Mouse (Mus musculus): ENCODE data around the gene Trcg1. TPM values are rescaled to one million over a fixed set of nuclear protein-coding genes. Genes with fewer than 3 reads are reported as not detected.
A peak's percentile ranks its signal among the peaks of the same experiment; 100 is the strongest.

The Trcg1 gene
- total RNA-seq, 2 experiments from 2014 or later, result not detected

DNA sequence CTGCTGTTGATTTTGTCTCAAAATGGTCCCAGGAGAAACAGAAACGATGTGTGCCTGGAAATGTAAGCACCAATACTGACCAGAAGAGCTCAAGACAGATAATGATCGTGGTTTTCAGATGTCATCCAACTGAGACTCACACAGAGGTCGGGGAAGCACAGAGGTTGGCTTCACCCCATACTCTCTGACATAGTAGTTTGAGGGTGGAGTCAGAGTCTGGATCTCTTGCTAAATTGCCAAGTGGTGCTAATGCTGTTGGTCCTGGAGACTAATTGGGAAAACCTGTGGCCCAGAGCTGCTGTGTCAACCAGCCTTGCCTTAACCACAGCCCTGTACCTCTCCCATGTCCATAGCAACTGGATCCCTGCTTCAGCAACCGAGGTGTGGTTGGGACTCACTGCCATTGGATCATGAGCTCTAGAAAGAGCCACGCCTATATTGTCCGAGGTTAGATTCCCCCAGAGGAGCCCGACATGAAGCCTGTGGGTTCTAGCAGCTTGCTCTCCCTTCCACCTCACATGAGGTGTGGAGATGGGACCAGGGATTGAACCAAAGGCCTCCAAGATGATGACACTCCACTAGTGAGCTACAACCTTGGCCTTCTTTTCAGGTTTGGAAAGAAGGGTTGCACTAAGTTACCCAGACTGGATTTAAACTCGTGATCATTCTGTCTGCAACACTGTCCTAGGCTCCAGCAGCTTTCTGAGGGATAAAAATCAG, 4.7 kb upstream of the Trcg1 start:
- intact Hi-C loops (cut with DNase I), result no loop called here
- DNase-seq, result no peak

DNA sequence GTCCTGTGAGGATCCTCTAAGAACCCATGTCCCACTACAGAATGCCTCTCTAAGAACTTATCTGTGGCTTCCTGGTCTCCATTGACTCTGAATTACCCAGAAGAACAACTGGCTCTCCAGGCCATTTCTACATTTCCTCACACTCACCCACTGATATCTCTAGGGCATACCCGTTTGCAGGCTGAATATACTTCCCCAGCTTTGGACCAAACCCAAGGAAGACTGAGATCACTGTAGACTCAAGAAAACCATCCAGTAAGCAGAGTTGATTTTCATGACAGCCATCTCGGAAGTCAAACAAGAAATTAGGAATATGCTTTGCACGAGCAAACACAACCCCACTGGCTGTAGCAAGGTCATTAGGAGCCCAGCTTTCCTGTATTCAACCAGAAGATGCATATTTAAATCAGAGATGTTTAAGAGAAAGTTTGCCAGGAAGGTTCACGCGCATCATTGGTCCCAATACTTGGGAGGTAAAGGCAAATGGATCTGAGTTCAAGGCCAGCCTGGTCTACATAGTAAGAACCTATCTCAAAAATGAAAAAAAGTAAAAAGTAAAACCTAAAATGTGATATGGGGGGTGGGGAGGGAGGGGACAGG, 3.9 kb upstream of the Trcg1 start:
- intact Hi-C loops (cut with DNase I), result no loop called here
- DNase-seq, result no peak

DNA sequence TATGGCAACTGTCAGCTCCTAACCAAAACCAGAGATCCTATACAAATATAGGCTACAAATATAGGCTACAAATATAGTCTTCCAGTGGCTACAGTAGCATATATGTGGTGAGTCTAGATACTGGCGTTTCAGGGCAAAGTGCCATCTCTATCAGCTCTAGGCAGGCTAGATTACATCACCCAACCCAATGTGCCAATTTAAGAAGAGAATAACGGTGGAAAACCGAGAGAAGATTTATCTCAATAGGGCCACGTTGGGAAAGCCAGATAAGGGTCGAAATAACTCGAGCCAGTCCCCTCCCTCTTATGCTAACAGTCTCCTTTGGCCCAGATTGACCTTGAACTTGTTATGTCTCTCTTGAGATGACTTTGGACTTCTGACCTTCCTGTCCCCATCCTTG, 3.2 kb upstream of the Trcg1 start:
- intact Hi-C loops (cut with DNase I), result no loop called here
- DNase-seq, result no peak

DNA sequence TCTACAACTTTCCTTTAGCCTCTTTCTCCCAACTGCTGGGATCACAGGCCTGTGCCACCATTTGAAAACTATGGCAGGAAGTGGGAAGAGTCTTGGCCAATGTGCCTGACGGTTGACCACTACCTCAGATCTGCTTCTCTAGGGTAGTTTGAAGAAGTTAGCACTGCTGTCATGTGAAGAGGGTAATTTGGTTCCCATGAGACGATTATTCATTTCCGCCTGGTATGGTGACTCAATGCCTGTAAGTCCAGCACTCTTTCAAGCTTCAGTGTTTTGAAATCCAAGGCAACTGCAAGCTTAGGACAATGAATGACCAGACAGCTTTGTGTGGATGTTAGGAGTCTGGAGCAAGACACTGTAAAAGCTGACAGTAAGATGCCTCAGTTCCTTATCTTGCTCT, 2.6 kb upstream of the Trcg1 start:
- no peak for DNase-seq
- intact Hi-C loops (cut with DNase I), result no loop called here

DNA sequence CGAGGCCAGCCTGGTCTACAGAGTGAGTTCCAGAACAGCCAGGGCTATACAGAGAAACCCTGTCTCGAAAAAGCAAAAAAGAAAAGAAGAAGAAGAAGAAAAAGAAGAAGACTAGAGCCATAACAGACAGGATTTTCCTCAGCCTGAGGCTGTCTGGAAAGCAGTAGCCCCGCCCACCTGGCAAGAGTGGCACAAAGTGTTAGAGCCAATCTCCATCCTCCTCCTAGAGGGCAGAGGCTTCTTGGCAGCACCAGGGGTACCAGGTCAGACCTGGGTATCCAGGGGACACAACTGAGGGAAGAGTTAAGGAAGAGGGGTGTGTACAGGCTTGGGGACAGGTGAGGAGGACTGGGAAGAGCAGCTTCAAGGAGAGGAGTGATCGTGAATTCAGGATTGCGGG, 1.3 kb downstream of the Trcg1 start:
- no peak for DNase-seq
- intact Hi-C loops (cut with DNase I), result no loop called here

DNA sequence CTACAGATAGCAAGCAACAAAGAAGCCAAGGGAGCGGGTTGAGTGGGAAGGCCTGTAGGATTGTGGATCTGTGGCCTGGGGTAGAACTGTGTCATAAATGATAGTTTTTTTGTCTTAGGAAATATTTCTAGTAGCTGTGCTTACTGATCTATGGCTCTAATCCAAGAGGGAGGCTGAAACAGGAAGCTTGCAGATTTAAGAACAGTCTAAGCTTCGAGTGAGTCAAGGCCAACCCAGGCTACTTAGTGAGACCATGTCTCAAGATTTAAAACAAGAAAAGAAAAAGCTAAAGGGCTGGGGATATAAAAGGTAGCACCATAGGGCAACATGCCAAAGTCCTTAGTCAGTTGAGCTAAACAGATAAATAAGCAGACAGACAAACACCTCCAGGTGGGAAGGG, 1.9 kb downstream of the Trcg1 start:
- intact Hi-C loops (cut with DNase I), result no loop called here
- DNase-seq, result no peak

DNA sequence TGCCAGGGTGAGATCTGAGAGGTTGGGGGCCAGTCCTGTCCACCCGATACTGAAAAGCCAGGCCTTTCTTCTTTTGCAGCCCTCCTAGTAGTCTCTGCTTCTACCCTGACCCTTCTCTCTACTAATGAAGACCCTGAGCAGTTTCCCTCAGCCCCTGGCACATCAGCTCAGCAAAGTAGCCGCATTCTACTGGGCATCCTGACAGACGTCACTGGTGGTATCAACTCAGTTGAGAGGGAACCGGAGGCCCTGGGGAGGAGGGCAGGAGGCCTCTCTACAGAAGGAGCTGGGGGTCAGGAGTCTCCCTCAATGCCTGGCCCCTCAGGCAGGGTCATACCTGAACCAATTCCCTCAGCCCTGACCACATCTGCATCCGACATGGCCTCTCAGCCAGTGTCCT, 4.8 kb downstream of the Trcg1 start:
- no peak for DNase-seq
- intact Hi-C loops (cut with DNase I), result no loop called here

DNA sequence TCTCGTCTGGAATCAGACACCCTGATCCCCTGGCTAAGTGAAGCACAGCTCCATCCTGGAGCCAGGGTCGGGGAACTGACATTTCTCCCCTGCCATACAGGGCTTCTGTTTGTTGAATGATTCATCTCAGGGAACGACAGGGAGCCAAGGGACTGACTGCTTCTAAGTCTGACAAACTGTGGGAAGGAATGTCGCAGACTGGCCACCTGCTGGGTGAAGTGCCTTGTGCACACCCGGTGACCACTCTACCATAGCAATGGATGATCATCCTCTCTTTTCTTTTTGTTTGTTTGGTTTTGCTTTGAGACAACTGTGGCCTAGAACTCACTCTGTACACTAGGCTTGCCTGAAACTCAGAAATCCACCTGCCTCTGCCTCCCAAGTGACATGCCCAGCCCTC, 6.6 kb downstream of the Trcg1 start:
- intact Hi-C loops (cut with DNase I), result no loop called here
- no peak for DNase-seq

DNA sequence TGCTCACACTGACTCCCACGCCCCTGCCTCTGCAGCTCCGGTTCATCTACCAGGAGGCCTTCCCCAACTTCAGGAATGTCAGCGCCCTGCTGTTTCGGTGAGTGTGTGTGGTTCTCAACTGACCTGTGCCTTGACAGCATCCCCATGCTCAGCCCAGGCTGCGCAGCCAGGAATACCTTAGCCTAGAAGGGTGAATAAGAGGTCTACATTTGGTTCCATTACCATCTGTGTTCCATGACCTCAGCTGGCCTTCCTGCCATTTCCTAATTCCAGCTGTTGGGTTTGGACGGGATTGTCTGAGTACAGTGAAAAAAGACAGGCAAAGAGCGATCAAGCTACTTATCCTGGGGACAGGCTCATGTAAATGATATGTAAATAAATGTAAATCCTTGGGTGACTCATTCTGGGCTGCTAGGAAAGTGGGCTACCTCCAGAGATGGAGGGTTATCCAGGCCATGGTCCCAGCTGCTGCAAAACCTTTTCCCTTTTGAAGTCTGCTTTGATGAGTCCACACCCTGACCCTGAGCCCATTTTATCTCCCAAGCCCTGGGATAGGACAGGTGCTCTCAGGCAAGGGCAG, 7.8 kb downstream of the Trcg1 start:
- DNase-seq, result no peak
- intact Hi-C loops (cut with DNase I), result no loop called here

DNA sequence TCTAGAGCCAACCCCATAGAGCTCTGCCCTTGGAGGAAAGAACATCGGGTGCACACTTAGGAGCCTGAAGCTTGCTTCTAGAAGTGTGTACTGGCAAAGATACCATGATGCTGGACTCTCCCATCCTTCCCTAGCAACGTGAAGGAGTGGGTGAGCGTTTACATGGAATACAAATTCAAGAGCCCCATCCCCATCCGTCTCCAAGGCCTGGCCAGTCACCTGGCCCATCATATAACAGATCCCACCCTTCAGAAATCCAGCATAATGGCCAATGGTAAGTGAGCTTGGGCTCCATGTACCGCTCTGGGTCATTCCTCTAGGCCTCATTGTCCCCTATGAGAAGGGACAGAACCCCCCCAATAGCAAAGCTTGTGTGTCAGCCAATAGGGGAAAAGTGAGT, 10.1 kb downstream of the Trcg1 start:
- DNase-seq, result no peak
- intact Hi-C loops (cut with DNase I), result no loop called here

DNA sequence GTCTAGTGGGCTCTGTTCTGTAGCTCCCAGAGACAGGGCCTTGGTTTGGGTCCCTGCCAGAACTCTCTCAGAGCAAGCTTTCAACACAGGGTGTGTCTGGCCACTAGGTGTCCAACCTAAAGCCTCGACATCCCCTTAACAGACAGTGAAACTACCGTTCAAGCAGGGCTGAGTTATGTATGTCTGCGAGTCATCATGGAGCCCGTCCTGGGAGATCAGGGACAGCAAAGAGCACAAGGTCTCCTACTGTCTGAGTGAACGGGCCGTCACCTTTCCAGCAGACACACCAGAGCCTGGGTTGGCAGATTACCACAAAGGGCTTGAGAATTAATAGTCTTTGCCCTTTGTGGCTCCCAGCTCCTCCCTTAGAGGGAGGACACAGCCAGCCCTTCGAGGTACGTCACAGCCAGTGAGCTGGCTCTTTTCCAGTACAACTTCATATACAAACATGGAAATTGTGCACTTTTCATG, 10.9 kb downstream of the Trcg1 start:
- intact Hi-C loops (cut with DNase I), result no loop called here
- DNase-seq, result no peak

DNA sequence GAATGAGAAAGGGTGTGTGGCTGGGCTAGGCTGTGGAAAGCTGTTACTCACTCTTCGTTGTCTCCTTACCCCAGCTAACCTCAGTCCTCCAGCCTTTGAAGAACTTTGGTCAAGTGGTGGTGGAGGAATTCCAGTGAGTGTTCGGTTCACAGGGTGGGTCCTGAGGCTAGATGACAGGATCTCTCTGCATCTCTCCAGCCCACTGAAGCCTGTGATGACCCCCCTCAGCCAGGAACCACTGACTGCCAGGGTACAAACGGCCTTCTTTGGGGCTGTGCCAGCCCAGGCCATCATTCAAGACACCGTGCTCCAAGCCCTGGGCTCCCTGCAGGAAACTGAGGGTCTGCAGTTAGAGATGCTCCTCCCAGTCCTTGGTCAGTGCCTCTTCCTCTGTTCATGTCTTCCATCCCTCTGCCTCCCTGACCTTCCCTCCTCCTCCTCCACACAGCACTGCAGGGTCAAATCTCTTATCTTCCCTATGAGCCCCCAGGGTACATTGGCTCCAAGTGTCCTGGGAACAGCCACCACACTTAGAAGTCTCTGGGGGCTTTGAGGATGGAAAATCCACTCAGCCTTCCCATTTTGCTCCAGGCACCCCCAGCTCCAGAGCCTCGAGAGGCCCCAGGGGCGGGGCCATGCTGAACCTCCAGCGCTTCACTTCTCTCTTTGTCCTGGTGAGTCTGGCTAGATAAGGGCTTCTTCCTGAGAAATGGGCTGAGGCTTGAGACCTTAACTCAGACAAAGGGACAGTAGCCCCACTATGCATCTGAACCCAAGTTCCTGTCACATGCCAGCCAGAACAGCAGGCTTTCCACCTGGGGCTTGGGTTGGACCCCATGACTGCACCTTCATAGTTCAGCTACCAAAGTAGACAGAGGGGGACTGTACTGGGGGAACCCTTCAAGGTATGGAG, 11.9 kb downstream of the Trcg1 start:
- intact Hi-C loops (cut with DNase I), result no loop called here
- no peak for DNase-seq

DNA sequence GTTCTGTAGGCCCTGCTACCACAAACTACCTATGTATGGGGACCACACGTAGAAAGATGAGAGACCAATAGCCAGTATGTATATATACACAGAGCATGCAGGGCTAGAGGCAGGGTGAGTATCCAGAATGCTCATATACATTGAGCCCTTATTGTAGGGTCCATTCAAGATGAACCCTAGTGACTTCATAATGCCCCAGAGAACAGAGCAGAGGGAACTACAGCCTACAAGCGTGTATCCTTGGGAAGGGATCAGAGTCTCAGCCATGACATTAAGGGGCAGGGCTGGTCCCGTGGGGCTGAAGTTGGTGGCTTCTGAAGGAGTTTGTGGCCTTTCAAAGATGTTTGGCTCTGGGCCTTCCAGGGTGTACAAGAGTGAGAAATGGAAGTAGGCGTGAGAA, 13.7 kb downstream of the Trcg1 start:
- no peak for DNase-seq
- intact Hi-C loops (cut with DNase I), result no loop called here

DNA sequence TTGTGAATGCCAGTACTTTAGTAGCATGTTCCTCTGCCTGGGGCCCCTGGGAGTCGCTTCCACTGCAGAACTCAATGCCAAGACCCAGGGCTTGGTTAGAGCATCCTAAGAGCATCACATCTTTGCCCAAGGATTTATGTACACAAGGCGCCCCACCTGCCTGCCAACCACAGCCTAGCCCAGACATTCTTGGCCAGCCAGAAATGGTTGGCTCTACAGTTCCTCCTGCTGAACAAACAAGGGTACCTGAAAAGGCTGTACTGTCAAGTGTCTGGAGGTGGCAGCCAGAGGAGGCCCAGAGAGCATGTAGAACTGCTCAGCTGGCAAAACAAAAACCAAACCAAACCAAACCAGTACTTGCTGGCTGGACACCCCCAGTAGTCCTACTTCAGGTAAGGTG, 14.8 kb downstream of the Trcg1 start:
- intact Hi-C loops (cut with DNase I), result no loop called here
- DNase-seq, result no peak

DNA sequence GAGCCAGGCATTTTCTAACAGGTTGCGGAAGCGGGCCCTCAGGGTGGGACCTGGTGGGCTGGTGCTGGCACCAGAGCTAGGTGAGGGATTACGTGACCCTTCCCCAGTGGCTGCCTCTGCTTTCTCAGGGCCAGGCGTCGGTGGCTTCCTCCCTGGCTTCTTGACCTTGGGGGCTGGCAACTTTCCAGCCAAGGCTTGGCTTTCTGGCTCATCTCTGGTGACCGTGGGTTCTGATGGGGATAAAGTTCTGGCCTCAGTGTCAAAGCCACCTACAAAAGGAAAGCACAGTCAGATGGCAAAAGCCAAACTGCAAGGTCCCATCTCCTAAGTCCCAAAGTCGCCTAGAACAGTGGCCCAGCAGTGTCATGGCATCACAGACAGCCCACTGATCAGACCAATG, 17.7 kb downstream of the Trcg1 start:
- DNase-seq, result no peak
- intact Hi-C loops (cut with DNase I), result no loop called here

DNA sequence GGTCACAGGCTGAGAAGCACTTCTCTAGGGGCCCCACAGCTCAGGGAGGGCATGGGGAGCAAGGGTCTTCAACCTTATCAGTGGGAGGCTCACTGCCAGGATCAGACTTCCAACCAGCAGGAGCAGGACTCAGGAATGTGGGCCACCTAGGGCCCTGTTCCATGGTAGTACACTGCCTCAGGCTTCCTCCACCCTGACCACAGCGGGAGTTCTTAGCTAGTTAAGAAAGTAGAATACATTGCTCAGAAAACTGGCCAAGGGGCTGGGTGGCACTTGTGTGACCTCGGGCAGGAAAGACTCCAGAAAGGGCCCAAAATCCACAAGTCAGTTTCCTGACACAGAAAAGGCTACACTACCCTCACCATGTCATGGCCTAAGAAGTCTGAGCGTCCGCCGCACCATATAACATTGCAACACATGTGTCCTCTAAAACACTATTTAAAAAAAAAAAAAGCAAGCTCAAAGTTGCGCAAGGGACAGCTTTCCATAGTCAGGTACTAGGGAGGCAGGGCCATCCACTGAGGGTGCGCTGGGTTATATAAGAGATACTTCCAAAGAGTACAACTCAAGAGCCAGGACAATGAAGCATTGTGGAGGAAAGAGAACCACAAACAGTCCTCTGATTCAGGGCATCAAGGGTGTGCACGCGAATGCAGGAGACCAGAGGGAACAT, 18.6 kb downstream of the Trcg1 start:
- intact Hi-C loops (cut with DNase I), result no loop called here
- no peak for DNase-seq

DNA sequence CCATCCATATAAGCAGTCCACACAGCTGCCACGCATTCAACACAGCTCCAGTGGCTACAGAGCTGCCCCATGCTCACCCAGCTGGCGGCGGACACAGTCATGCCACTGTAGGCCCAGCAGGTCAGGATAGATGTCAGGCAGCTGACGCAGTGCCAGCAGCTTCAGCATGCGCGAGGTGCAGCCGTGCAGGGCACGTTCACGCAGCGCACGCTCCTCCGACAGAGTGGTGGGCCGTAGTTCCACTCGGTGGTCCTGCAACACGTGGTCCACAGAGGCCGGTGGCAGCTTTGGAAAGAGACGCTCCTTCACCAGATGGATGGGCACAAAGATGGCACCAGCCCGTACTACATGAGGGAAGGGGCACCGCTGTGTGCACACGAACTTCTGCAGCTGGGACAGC, 20.0 kb downstream of the Trcg1 start:
- no peak for DNase-seq
- intact Hi-C loops (cut with DNase I), result no loop called here

DNA sequence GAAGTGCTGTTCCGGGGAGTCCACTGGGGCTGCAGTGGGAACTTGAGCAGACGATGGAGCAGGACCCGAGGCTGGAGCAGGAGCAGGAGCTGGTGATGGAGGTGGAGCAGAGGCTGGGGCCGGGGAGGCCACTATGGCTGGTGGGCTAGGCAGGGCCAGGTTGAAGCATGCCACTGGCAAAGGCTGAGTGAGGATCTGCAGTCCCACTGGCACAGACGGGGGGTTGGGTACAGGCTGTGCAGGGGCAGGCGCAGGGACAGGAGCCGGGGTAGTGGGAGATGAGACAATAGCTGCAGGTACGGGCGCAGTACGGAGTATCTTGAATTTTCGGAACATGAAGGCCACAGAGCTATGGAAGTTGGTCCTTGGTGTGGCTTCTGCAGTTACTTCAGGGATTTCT, 20.5 kb downstream of the Trcg1 start:
- intact Hi-C loops (cut with DNase I), result no loop called here
- no peak for DNase-seq

DNA sequence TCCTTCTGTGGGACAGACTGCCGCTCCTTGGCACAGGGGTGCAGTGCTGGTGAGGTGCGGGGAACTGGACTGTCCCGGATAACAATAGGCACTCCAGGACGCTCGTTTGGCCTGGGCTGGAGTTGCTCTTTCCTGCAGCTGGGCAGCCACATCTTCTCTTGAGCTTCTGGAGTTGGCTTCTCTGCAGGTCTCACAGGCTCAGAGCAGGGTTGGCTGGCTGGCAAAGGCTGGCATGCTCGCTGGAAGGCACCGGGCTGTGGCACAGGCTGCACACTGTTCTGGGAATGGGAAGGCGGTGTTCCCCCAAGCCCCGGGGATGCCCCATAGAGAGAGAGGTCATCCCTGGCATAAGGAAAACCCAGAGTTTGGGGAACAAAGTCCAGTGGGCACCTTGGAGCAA, 21.3 kb downstream of the Trcg1 start:
- DNase-seq, result no peak
- intact Hi-C loops (cut with DNase I), result loop anchor here (2.0 kb wide), 2 partner anchors 97 to 177 kb away; no protein-coding TSS in a partner anchor

DNA sequence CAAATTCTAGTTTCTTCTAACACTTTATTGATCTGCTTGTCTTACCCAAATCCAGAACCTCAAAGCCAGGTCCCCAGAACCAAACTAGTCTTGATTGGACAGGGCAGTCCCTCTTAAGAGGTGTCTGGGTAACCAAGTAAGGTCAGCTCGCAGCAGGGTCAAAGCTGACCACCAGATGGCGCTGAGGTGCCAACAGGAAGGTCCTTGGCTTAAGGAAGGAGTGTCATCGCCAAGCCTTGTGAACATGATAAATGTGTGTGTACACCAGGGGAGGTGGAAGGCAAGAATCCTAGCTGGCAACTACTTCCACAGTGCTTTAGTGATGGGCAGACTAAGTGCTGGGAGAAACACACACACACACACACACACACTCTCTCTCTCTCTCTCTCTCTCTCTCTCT, 23.4 kb downstream of the Trcg1 start:
- peak; percentile 90 to 92 for DNase-seq
- intact Hi-C loops (cut with DNase I), result loop anchor here (2.0 kb wide), 2 partner anchors 95 to 175 kb away; no protein-coding TSS in a partner anchor

DNA sequence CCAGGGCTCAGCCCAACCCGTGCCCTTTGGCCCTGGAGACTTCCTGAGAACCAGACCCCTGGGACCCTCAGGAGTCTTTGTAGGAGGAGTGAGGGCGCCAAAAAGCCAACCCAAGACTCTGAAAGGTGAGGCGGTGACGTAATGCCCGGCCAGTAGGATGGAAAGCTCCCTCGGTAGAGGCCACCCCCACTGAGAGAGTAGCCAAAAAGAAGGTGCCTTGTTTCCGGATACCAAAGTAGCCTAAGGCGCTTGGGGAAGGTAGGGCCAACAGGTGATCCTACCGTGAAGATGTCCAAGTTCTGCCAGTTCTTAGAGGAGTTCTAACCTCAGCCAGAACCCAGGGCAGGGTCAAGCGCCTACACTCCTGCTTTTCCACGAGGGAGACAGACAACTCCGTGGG, 24.6 kb downstream of the Trcg1 start:
- no peak for DNase-seq
- intact Hi-C loops (cut with DNase I), result no loop called here
